22 mouse cellular contexts compared by ENCODE assay signal in the genomic region with DNA sequence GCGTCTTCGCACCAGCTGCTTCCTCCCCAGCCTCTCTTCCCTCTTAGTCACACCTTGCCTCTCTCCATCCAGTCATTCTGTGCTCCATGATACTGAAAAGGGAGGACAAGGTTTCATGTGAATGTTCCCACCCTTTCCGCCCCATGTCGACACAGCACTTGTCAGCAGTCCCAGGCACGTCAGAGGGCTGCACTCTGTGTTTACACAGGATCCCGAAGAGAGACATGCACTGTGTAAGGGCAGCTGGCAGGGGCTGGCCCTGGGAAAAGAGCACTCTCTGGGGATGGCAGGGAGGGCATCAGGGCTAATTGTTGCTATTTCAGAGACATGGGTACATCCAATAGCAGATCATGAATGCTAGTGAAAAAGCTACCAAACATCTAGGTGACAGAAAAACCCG.
DNase-seq lines count a peak whose midpoint lies in the region; ATAC-seq and TF ChIP-seq lines count a peak whose summit lies in the region.
"Had no signal": no experiment of that assay in that cellular context is flagged by ENCODE, and none has a peak within 500 bp of the region (broad histone marks: within the 10 kb centered on the region; RNA-seq: fewer than 3 reads in every experiment).

No protein-coding gene starts in this region.

- no peak overlapping the region for H3K9ac ChIP-seq in heart, postnatal 0 days (replicated peaks; ENCODE audit: low read depth, low read length)
- no peak overlapping the region for H3K9ac ChIP-seq in lung, embryonic 14.5 days
- H3K9ac ChIP-seq in stomach, embryonic 15.5 days, result no peak overlapping the region
- H3K9ac ChIP-seq in stomach, postnatal 0 days (ENCODE audit: low read length), result no peak overlapping the region
- H3K9ac ChIP-seq: forebrain, postnatal 0 days; hindbrain, embryonic 12.5 days; liver, embryonic 14.5 days; midbrain, embryonic 13.5 days; neural tube, embryonic 13.5 days had no signal

- intact Hi-C loops in heart, postnatal 25 days (cut with DNase I), result no loop called here

- H3K4me2 ChIP-seq in heart, postnatal 0 days (ENCODE audit: low read depth, low read length), result no peak overlapping the region
- no peak overlapping the region for H3K4me2 ChIP-seq in lung, embryonic 14.5 days
- H3K4me2 ChIP-seq in stomach, embryonic 15.5 days, result no peak overlapping the region
- no peak overlapping the region for H3K4me2 ChIP-seq in stomach, postnatal 0 days (replicated peaks; ENCODE audit: low read depth)
- H3K4me2 ChIP-seq: hindbrain, embryonic 12.5 days; midbrain, embryonic 13.5 days; neural tube, embryonic 13.5 days had no signal

- no peak overlapping the region for H3K4me3 ChIP-seq in heart, embryonic 10.5 days
- H3K4me3 ChIP-seq in heart, postnatal 0 days (ENCODE audit: low read depth, low read length), result no peak overlapping the region
- no peak overlapping the region for H3K4me3 ChIP-seq in lung, embryonic 14.5 days (ENCODE audit: low read depth, low read length)
- H3K4me3 ChIP-seq in stomach, embryonic 15.5 days (replicated peaks), result no peak overlapping the region
- H3K4me3 ChIP-seq in stomach, postnatal 0 days (ENCODE audit: low read depth, low read length), result no peak overlapping the region
- H3K4me3 ChIP-seq: forebrain, embryonic 10.5 days; hindbrain, embryonic 12.5 days; midbrain, embryonic 13.5 days; neural tube, embryonic 13.5 days had no signal

- H3K36me3 ChIP-seq in heart, embryonic 10.5 days, result no peaks in the 10 kb centered on the region
- no peaks in the 10 kb centered on the region for H3K36me3 ChIP-seq in heart, postnatal 0 days (replicated peaks; ENCODE audit: control insufficient read depth, insufficient read depth, low read length)
- H3K36me3 ChIP-seq in lung, embryonic 14.5 days (ENCODE audit: insufficient read depth), result no peaks in the 10 kb centered on the region
- no peaks in the 10 kb centered on the region for H3K36me3 ChIP-seq in stomach, embryonic 15.5 days
- no peaks in the 10 kb centered on the region for H3K36me3 ChIP-seq in stomach, postnatal 0 days (ENCODE audit: control insufficient read depth, insufficient read depth, low read length)
- H3K36me3 ChIP-seq: forebrain, embryonic 10.5 days; G1E; hindbrain, embryonic 12.5 days; midbrain, embryonic 13.5 days; neural tube, embryonic 13.5 days had no signal

- H3K27me3 ChIP-seq in heart, embryonic 10.5 days (ENCODE audit: insufficient read depth, poor library complexity, severe bottlenecking), result no peaks in the 10 kb centered on the region
- no peaks in the 10 kb centered on the region for H3K27me3 ChIP-seq in heart, postnatal 0 days (ENCODE audit: control insufficient read depth, insufficient read depth, low read length)
- no peaks in the 10 kb centered on the region for H3K27me3 ChIP-seq in lung, embryonic 14.5 days (ENCODE audit: insufficient read depth, low read length)
- no peaks in the 10 kb centered on the region for H3K27me3 ChIP-seq in stomach, embryonic 15.5 days (replicated peaks)
- no peaks in the 10 kb centered on the region for H3K27me3 ChIP-seq in stomach, postnatal 0 days (ENCODE audit: control insufficient read depth, insufficient read depth, low read length)
- H3K27me3 ChIP-seq: hindbrain, embryonic 12.5 days; midbrain, embryonic 13.5 days; neural tube, embryonic 13.5 days had no signal

- peaks cover 16% of the 10 kb centered on the region for H3K4me1 ChIP-seq in heart, embryonic 10.5 days
- no peaks in the 10 kb centered on the region for H3K4me1 ChIP-seq in heart, postnatal 0 days (ENCODE audit: control insufficient read depth, insufficient read depth)
- no peaks in the 10 kb centered on the region for H3K4me1 ChIP-seq in lung, embryonic 14.5 days (ENCODE audit: insufficient read depth)
- H3K4me1 ChIP-seq in stomach, embryonic 15.5 days, result no peaks in the 10 kb centered on the region
- H3K4me1 ChIP-seq in stomach, postnatal 0 days (replicated peaks; ENCODE audit: control insufficient read depth, insufficient read depth), result no peaks in the 10 kb centered on the region
- H3K4me1 ChIP-seq: hindbrain, embryonic 12.5 days; midbrain, embryonic 13.5 days had no signal

- H3K27ac ChIP-seq in heart, embryonic 10.5 days, result no peak overlapping the region
- H3K27ac ChIP-seq in heart, postnatal 0 days (ENCODE audit: low read depth), result no peak overlapping the region
- H3K27ac ChIP-seq in lung, embryonic 14.5 days (ENCODE audit: low read depth), result no peak overlapping the region
- no peak overlapping the region for H3K27ac ChIP-seq in stomach, embryonic 15.5 days
- H3K27ac ChIP-seq in stomach, postnatal 0 days (replicated peaks), result no peak overlapping the region
- H3K27ac ChIP-seq: forebrain, embryonic 10.5 days; hindbrain, embryonic 12.5 days; liver, embryonic 14.5 days; midbrain, embryonic 13.5 days; neural tube, embryonic 13.5 days had no signal

- ATAC-seq in heart, postnatal 0 days (ENCODE audit: insufficient read depth, low read depth), result peak; percentile 63
- peak; percentile 77; the same call in 1 of the 2 replicates for ATAC-seq in lung, embryonic 14.5 days (ENCODE audit: insufficient read depth)
- peak; percentile 75; the same call in 1 of the 2 replicates for ATAC-seq in stomach, embryonic 15.5 days (ENCODE audit: insufficient read depth, low FRiP score, low read depth)
- no peak for ATAC-seq in stomach, postnatal 0 days (ENCODE audit: low FRiP score, low TSS enrichment)
- ATAC-seq: activated CD4-positive, CD25-positive, alpha-beta regulatory T cell, adult 4 months; forebrain, postnatal 0 days; midbrain, embryonic 13.5 days had no signal

- 37% methylated on average over 7 of the region's 7 CpGs for WGBS in heart, embryonic 10.5 days
- WGBS in heart, postnatal 0 days, result 23% methylated on average over 7 of the region's 7 CpGs
- 15% methylated on average over 7 of the region's 7 CpGs for WGBS in lung, embryonic 14.5 days
- WGBS in stomach, embryonic 15.5 days, result 23% methylated on average over 7 of the region's 7 CpGs
- 26% methylated on average over 7 of the region's 7 CpGs for WGBS in stomach, postnatal 0 days

- no peaks in the 10 kb centered on the region for H3K9me3 ChIP-seq in heart, embryonic 10.5 days
- no peaks in the 10 kb centered on the region for H3K9me3 ChIP-seq in heart, postnatal 0 days (replicated peaks; ENCODE audit: control insufficient read depth, low read length)
- no peaks in the 10 kb centered on the region for H3K9me3 ChIP-seq in lung, embryonic 14.5 days (ENCODE audit: low read depth, low read length)
- H3K9me3 ChIP-seq in stomach, embryonic 15.5 days, result no peaks in the 10 kb centered on the region
- no peaks in the 10 kb centered on the region for H3K9me3 ChIP-seq in stomach, postnatal 0 days (ENCODE audit: control insufficient read depth, low read length)
- H3K9me3 ChIP-seq: hindbrain, embryonic 12.5 days; midbrain, embryonic 13.5 days had no signal

- TF ChIP-seq CTCF in heart, postnatal 0 days (IDR thresholded peaks at IDR 0.05; ENCODE audit: low read depth), result no peak
- no peak for TF ChIP-seq CTCF in lung, embryonic 14.5 days (IDR thresholded peaks at IDR 0.05; ENCODE audit: low read depth)
- no peak for TF ChIP-seq CTCF in stomach, postnatal 0 days (IDR thresholded peaks at IDR 0.05; ENCODE audit: low read depth)

- peak; percentile 86 for DNase-seq in heart, embryonic 10.5 days (ENCODE audit: low spot score)
- DNase-seq in heart, adult 18-20 months, result no peak
- peak; percentile 64 for DNase-seq in heart, postnatal 0 days (ENCODE audit: low spot score)
- no peak for DNase-seq in heart, postnatal 25 days (ENCODE audit: low spot score)
- peak; percentile 23 for DNase-seq in lung, embryonic 14.5 days
- DNase-seq in lung, adult 18-20 months, result no peak
- no peak for DNase-seq in stomach, postnatal 0 days (ENCODE audit: low spot score)
- DNase-seq: adrenal gland, postnatal 25 days; cerebellum, adult 11 months; cerebellum, postnatal 14 days; forebrain, postnatal 0 days; gastrocnemius, postnatal 36 days; kidney, adult 8-10 months; thymus, postnatal 36 days had no signal

- TF ChIP-seq EP300 in heart, postnatal 0 days (IDR thresholded peaks at IDR 0.05; ENCODE audit: low read depth), result no peak
- no peak for TF ChIP-seq EP300 in stomach, postnatal 0 days (optimal IDR thresholded peaks at IDR 0.05)

Comparison
In these comparisons a context has a peak if more than half of its experiments do, and no peak if none do; other contexts are left out.
1. DNase-seq: peak in heart, embryonic 10.5 days (single experiment), heart, postnatal 0 days (single experiment) and lung, embryonic 14.5 days (single experiment); none in heart, adult 18-20 months (0 of 2), heart, postnatal 25 days (single experiment), lung, adult 18-20 months (0 of 2) and stomach, postnatal 0 days (single experiment).